Mouse (Mus musculus) kidney, postnatal 4 days (tissue): Measurements from ENCODE around the gene Slc39a13.
"Not testable (repeated sequence)": the region's sequence is repeated elsewhere in the genome, so short reads cannot be mapped to it uniquely, and the experiment has no call there.

Experiments used
- DNase-seq, 2 experiments: peaks; one replicate each; pipeline ENCODE4 v3.0.0; 2021; ENCODE audit warnings: mixed read lengths in 2 of 2

Slc39a13 gene

GRCm38 (mm10) chr2:91064211-91064610 is 6.0 kb downstream of the Slc39a13 start:
- no peak for DNase-seq

DNA sequence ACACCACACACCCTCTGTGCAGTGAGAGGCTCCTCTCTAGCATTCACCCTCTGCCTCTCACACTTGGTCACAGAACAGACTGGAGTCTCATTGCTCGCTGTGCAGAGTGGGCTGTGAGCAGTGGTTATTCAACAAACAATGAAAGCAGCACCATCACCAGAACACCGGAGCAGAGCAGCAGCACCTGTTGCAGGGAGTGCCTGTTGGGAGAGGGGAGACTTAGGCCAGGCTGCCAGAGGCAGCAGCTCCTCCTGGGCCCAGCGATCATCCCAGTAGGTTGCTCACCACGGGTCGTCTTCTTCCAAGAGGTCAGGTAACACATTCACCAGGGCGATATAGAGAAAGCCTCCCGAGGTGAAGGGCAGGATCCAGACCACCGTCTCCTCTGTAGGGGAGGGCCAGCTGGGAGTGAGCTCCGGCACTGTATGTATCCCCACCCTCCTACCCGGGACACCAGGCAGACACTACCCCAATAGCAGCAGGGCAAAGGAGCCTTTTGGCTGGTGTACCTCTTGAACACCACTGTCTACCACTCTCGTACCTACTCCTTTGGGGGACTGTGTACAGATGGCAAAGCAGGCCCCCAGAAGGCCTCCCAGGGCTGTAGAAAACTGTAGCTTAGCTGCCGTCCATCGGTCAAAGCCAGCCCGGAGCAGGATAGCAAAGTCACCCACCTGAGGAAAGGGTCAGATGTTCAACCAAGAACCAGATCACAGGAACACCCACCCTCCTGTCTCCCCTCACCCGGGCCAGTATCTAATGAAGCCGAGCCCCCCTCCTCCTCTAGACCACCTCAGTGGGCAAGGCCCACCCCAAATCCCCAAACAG is 7.2 kb downstream of the Slc39a13 start:
- DNase-seq: no peak

DNA sequence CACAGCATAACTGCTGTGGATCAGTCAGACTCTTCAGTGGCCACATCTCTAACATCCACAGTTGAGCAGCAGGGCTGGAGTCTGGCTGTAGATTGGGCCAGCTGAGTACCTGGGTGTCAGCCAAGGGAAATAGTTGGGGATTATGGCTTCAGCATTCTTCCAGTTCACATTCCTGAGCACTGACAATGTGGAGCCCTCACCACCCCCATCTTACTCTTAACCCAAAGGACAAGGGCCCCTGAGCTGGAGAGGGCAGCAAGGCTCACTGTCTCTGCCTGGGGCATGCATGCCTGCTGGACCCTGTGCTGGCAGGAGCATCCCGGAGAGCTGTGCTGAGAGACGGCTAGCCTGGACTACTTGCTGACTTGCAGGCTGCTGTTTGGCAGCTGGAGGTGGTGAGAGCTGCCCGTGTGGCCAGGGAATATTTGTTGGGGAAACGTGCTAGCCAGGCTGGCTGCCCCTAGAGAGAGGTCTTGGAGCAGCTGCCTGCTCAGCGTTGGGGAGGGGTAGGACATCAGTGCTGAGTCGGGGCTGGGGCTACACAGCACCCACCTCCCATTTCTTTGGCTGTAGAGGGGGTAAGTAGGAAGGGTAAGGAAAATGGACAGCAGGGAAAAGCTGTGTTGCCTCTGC is 8.3 kb downstream of the Slc39a13 start:
- peak; percentile 67 to 71 for DNase-seq

DNA sequence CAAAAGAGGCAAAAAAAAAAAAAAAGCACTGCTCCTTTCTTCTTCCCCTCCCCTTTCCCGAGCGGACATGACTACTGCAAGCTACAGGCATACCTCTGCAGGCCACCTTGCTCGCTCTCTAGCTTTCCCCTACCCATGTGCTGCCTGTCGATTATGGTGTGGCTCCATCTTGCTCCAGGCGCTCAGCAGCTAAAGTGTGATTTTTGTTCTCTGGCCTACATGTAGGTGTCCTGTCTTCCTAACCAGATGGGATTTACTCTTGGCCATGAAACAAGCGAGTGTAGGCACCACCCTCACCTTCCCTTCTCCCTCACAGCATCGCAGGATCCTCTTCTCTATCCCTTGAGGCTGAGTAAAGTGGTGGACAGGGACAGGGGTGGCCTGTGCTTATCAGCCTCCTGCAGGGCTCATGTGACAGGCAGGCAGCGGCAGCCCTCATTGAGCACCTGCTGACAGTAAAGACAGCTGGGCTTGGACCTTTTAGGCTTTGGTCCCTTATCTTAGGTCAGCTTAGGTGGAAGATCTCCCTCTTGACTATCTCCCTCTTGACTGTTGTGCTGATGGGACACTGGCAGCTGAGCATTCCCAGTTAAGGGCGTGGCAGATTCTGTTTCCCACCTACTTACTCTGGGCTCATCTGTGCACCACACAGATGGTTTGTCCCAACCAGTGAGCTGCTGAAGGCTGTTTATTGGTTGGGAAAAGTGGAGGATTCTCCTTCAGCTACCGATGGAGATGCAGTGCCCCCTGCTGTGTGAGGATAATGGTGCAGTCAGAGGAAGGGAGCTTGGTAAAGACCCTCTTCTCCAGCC is 9.5 kb downstream of the Slc39a13 start:
- DNase-seq: peak; percentile 74 to 78

DNA sequence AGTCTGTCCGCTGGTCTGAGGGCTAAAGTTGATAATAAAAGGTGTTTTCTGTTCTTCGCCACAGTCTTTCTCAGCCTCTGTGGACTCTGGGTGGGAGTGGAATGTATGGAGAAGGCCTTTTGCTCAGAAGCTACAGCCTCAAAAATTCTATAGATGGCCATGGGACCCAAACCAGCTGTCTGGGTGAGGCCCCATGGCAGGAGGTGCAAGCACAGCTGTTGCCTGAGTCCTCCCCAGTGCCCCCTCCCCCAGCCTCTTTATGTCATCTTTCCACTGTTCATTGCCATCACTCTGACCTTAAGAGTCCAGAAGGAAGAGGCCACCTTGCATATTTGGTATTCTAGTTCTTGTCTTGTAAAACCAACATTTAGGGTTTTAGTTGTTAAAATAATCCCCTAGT is 10.8 kb downstream of the Slc39a13 start:
- DNase-seq: no peak

DNA sequence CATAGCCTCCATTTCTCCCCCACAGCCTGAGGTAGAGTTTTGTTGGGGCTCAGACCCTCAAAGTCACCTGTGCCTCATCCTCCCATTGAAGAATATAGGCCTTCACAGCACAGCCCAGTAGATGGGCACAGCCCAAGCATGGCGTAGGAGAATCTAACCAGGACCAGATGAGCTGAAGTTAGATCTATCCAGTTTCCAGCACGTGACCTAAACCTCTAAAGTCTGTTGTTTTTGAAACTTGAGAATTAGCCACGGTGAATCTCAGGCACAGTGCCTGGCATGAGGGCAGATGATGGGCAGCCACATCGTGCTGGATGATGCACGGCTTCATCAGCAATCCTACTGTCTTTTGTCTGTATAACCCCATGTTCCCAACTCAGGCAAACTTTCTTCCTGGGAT is 11.8 kb downstream of the Slc39a13 start:
- DNase-seq: no peak

GRCm38 (mm10) chr2:91053934-91054382 is 16.3 kb downstream of the Slc39a13 start, which contains the start of gene Psmc3:
TSS of gene Psmc3 (plus strand) at chr2:91054009.
- DNase-seq: peak; percentile 98 to 99

- no peak for DNase-seq
Measured at GRCm38 (mm10) chr2:91053181-91053933, 16.9 kb downstream of the Slc39a13 start.

GRCm38 (mm10) chr2:91052752-91053151 is 17.5 kb downstream of the Slc39a13 start:
- no peak for DNase-seq

- no peak for DNase-seq
Measured at GRCm38 (mm10) chr2:91051917-91052316, 18.3 kb downstream of the Slc39a13 start.

GRCm38 (mm10) chr2:91047359-91047758 is 22.9 kb downstream of the Slc39a13 start:
- peak in 1 of 2 experiments; percentile 31 for DNase-seq

DNA sequence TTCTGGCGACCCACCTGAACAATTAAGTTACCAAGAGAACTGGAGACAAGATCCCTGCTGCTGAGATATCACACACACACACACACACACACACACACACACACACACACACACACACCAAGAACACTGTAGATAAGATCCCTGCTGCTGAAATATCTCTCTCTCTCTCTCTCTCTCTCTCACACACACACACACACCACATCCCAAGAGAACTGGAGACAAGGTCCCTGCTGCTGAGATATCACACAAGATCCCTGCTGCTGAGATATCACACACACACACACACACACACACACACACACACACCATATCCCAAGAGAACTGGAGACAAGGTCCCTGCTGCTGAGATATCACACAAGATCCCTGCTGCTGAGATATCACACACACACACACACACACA is 24.4 kb downstream of the Slc39a13 start:
- not testable (repeated sequence) for DNase-seq

- DNase-seq: no peak
Measured at GRCm38 (mm10) chr2:91044727-91045126, 25.5 kb downstream of the Slc39a13 start.

DNA sequence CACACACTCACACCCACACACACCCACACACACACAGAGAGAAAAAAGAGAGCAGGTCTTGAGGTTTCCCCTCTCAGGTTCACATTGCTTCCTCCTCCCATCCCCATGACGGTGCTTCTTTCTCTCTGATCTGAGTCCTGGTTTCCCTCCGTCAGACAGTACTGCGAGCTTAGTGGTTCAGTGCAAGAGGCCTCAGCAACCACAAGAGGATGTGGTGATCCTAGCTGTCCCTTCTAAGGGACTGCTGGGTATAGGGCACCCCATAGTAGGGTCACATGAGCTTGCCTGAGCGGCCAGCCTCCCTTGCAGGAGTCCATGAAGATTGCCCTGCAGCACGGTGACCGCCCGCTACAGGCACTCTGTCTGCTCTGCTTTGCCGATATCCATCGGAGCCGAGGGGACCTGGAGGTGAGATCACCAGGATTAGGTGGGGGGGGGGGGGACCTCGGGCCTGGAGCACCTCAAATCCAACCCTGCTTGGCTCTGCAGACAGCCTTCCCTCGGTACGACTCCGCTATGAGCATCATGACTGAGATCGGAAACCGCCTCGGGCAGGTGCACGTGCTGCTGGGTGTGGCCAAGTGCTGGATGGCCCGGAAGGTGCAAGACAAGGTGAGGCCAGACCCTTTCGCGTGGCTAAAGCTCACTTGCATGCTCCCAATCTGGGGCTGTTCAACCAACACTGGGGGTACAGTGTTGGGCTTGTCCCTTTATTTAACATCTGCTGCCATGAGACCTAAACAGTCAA is 27.4 kb downstream of the Slc39a13 start:
- no peak for DNase-seq

DNA sequence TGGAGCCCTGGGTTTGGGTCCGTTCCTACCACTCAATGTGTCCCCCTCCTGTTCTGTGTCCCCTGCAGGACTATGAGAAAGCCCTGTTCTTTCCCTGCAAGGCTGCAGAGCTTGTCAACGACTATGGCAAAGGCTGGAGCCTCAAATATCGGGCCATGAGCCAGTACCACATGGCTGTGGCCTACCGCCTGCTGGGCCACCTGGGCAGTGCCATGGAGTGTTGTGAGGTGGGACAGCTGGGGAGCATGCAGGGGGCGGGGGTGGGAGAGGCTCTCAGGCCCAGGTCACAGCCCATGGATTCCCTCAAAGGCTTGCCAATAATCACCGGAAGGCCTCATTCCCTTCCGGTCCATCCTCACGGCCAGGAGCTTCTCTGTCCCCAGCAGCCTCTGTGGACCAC is 28.4 kb downstream of the Slc39a13 start:
- no peak for DNase-seq

- DNase-seq: peak; percentile 31 to 56
Measured at GRCm38 (mm10) chr2:91035385-91035784, 34.8 kb downstream of the Slc39a13 start, which contains the start of gene Rapsn. TSS of gene Rapsn (plus strand) at chr2:91035620.

DNA sequence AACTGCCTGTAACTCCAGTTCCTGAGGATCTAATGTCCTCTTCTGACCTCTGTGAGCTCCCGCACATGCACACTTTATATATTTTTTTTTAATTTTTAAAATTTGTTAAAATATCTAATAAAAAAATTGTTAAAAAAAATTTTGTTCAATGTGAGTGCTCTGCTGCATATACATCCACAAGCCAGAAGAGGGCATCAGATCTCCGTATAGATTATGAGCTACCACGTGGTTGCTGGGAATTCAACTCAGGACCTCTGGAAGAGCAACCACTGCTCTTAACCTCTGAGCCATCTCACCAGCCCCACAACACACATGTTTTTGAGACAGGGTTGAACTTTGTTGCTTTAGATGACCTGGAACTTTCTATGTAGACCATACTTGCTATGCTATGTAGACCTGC is 37.2 kb downstream of the Slc39a13 start:
- DNase-seq: no peak

- no peak for DNase-seq
Measured at GRCm38 (mm10) chr2:91031216-91031615, 39.0 kb downstream of the Slc39a13 start.

GRCm38 (mm10) chr2:91027391-91028214 is 42.6 kb downstream of the Slc39a13 start:
- no peak for DNase-seq

- no peak for DNase-seq
Measured at GRCm38 (mm10) chr2:91026491-91026890, 43.7 kb downstream of the Slc39a13 start.

GRCm38 (mm10) chr2:91025081-91025516 is 45.1 kb downstream of the Slc39a13 start:
- DNase-seq: no peak
